Mouse (Mus musculus) brain, embryonic 18.5 days (tissue): Measurements from ENCODE around the gene Cidec.
A peak's percentile ranks its signal among the peaks of the same experiment; 100 is the strongest.

ENCODE experiments used
- DNase-seq: peaks from one replicate; pipeline ENCODE4 v3.0.0-alpha.2; 2012; ENCODE audit warnings: low read depth, low spot score

Gene Cidec

DNA sequence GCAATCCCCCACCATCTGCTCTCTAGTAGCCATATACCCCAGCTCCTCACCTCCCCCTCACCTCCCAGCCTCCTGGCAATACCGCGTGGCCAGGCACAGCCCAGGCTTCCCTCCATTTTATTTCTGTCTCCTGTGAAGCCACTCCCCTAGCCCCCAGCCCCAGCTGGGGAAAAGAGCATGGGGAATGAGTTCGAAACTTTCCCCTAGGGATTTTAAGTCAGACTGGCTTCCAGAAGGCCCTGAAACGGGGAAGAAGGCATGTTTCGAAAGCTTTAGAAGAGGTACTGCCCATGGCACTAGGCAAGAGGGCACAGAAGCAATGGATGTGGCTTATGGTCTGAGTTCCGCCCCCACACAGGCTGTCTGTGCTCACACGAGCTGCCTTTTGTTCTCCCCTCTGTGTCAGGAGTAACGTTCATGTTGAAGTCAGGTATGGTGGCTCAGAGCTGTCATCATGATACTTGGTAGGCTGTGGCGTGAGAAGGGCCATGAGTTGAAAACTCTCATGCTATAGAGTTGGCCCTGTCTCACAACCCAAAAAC is at the start of gene Cidec:
Gene Cidec (minus strand): TSS at position 97 of the 542 bp plus-strand sequence.
- no peak for DNase-seq

DNA sequence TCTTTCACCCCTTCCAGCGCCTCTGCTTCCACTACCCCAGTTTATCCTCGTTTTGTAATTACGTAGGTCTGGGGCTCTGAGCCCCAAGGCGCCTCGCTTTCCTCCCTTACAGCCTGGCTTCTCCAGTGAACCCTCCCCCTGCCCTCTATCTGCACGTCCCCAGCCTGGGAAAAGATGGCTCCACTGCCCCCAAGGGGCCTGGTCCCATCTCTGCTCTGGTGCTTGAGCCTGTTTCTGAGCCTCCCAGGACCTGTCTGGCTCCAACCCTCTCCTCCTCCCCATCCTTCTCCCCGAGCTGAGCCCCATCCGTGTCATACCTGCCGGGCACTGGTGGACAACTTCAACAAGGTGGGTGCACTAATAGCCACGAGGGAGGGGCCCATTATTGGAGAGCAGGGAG is 48.2 kb upstream of the Cidec start:
- DNase-seq: no peak

DNA sequence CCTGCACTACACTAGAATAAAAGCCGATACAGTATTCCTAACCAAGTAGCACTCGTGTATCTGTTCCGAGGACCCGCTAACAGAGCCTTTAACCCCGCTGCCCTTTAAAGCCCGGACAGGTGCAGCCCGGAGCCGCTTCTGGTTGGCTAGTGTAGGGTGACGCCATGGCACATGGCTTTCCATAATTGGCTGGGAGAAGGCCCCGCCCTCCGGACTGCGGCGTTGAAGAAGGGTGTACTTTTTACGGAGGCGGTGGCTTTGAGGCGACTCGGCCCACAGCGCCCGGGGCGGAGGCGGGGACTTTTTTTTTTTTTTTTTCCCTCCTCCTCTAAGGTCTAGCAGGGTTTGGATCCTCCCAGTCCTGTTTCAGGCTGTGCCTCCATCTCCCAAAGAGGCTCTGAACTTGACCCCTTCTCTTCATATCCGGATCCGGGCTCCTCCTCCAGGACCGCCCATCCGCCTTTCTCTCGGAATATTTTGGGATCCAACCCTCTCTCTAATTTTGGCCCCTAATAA is 47.6 kb upstream of the Cidec start, which contains the start of gene Creld1:
Gene Creld1 (plus strand): TSS at position 198 of the 516 bp plus-strand sequence.
- DNase-seq: peak; percentile 93

DNA sequence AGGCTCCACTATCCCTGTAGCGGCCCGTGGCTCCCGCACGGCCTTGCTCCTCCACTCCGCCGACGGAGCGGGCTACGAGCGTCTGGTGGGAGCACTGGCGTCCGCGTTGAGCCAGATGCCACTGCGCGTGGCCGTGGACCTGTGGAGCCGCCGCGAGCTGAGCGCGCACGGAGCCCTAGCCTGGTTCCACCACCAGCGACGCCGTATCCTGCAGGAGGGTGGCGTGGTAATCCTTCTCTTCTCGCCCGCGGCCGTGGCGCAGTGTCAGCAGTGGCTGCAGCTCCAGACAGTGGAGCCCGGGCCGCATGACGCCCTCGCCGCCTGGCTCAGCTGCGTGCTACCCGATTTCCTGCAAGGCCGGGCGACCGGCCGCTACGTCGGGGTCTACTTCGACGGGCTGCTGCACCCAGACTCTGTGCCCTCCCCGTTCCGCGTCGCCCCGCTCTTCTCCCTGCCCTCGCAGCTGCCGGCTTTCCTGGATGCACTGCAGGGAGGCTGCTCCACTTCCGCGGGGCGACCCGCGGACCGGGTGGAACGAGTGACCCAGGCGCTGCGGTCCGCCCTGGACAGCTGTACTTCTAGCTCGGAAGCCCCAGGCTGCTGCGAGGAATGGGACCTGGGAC is 47.0 kb upstream of the Cidec start:
- DNase-seq: no peak

DNA sequence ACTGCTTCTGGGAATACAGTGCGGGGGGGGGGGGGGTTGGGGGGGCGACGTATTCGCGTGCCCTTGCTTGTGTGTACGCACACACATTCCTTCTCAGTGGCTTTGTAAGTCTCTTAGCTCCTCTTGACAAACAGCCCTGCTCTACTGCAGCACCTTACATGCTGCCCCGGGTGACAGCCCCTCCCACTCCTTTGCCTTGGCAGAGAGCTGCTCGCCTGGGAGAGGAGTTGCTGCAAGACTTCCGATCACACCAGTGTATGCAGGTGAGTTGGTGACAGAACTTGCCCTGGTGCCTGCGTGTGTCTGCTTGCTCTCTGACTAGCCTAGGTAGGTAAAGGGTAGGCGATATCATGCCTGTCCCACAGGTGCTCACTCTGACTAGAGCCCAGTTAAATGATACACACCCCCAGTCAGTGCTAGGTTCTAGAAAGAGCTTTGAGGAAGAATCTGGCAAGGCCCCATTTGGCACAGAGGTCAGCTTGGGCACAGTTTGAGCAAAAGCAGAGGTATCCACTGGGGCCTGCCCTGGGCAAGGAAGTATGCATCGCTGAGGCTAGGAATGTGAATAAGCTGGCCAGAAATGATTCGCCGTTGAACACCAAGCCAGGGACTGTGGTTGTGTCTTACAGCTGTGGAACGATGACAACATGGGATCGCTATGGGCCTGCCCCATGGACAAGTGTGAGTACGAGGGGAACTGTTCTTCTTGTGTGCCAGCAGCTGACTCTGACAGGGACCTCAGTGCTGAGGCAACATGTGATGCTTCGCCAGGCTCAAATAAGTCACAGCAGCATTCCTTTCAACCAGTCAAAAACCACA is 45.2 kb upstream of the Cidec start:
- no peak for DNase-seq

DNA sequence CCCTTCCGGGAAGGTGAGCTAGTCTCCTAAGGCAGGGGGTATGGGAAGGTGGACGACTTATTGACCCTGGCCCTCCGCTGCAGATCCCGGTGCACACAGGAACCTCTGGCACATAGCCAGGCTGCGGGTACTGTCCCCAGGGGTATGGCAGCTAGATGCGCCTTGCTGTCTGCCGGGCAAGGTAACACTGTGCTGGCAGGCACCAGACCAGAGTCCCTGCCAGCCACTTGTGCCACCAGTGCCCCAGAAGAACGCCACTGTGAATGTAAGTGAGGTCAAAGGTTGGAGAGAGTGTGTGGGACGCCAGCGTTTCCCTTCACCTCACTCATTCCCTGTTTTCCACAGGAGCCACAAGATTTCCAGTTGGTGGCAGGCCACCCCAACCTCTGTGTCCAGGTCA is 43.3 kb upstream of the Cidec start:
- no peak for DNase-seq

DNA sequence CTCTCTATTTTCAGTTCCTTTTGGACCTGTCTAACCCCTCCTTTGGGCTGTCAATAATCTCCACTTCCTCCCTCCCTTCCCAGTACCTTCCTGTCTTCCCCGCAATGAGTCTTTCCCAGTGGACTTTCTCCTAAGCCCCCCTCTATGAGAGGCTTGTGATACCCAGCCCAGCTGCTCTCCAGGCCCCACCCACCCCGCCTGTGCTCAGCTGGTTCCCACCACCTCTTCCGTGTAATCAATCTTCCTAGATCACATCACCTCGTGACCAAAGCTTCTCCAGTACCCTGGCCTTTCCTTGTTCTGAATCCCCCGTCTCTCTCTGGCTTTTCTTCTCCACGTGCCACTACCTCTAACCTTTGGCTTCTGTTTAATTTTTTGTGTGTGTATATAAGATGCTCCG is 41.8 kb upstream of the Cidec start:
- no peak for DNase-seq

DNA sequence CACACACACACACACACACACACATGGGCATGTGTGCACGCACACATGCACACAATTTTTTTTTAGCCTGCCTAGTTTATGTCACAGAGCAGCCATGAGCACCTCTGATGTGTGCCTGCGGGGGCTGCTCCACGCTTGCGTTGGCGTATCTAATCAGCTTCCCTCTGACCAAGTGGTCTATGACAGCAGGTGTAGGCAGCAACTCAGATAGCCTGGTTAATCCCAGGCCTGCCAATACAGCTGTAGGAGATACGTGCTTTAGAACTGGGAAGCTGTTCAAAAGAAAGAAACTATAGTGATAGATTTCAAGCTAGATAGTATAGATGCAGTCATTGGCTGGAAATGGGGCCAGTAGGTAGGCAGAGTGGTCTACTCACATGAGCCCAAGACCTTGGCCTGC is 38.2 kb upstream of the Cidec start:
- DNase-seq: no peak

DNA sequence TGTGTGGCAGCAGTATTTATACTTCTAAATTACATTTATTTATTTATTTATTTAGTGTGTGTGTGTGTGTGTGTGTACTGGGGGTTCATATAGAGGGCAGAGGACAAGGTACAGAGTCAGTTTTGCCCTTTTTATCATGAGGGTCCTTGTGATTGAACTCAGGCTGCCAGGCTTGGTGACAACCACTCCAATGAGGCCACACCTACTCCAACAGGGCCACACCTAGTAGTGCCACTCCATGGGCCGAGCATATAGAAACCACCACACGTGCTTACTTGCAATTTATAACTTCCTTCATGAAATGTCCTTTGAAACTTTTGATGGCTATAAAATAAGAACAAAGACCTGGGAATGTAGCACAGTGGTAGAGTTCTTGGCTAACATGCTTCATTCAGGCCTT is 37.7 kb upstream of the Cidec start:
- DNase-seq: no peak

DNA sequence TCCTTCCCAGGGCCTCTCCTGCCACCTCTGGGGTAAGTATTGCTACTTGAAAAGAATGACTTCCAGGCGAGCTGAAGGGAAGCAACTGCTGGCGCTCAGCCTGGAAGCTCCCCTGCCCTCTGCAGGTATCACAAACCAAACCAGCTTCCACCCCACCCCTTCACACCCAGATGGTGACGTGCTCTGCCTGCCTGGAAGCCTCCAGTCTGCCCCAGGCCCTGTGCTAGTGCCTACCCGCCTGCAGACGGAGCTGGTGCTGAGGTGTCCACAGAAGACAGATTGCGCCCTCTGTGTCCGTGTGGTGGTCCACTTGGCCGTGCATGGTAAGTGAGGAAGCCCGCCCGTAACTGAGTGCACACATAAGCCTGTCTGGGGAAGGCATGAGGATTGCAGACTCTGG is 36.5 kb upstream of the Cidec start:
- no peak for DNase-seq

DNA sequence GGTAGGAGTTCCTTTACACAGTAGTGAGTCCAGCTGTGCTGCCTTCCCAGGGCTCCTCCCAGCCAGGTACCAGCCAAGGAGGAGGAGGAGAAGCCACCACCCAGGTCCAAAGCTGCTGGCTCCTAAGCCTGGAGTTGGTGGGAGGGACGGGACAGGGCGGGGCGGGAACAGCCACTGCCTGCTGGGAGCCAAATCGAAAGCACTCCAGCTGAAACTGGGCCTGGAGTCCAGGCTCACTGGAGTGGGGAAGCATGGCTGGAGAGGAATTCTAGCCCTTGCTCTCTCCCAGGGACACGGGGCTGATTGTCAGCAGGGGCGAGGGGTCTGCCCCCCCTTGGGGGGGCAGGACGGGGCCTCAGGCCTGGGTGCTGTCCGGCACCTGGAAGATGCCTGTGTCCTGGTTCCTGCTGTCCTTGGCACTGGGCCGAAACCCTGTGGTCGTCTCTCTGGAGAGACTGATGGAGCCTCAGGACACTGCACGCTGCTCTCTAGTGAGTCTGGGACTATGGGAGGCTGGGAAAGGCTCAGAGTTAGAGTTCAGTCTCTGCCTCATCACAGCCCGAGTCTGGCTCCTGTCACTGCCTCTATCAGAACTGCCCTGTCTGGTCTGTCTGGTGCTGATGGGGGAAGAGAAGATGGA is 35.9 kb upstream of the Cidec start, which contains the start of gene Il17rc:
Gene Il17rc (plus strand): TSS at position 131 of the 640 bp plus-strand sequence.
- DNase-seq: no peak

DNA sequence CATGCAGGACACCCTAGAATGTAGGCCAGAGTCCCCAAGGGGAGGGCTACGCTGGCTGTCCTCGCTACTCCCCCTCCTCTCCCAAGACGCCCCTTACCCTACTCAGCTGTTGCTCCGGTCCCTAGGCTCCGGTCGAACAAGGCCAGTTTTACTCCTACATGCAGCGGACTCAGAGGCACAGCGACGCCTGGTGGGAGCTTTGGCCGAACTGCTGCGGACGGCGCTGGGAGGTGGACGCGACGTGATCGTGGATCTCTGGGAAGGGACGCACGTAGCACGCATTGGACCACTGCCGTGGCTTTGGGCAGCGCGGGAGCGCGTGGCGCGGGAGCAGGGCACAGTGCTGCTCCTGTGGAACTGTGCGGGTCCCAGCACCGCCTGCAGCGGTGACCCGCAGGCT is 33.9 kb upstream of the Cidec start:
- no peak for DNase-seq

DNA sequence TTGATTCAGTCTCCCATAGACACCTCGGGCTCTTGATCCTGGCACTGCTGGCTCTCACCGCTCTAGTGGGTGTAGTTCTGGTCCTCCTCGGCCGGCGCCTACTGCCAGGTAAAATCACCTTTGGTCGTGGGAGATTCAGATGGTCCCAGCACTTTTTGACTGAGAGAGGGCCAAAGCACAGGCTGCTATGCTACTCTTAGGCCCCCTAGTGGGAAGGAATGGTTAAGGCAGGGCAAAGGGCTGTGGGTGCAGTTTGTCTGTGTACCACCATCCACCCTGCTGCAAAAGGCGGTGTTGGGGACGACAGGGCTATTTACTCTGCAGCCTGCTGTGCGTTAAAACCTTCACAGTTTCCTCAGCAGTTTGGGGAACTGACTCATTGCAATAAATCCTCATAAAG is 33.5 kb upstream of the Cidec start:
- DNase-seq: no peak

DNA sequence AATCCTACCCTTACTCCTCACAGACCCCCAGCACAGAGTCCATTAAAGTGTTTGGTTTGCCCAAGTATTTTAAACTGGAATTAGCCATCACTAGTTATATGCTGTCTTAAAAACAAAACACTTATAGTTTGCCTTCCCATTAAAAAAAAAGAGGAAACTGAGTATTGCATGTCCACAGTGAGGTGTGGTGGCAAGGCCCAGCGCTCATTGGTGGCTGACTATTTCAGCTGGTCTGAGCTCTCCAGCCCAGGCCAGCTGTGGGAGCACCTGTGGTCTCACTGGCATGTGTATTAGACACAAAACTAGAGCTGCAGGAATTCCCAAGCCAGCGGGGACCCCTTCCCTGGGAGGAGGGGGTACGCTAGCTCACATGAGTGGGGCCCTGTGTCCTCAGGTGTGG is 33.0 kb upstream of the Cidec start:
- DNase-seq: no peak

DNA sequence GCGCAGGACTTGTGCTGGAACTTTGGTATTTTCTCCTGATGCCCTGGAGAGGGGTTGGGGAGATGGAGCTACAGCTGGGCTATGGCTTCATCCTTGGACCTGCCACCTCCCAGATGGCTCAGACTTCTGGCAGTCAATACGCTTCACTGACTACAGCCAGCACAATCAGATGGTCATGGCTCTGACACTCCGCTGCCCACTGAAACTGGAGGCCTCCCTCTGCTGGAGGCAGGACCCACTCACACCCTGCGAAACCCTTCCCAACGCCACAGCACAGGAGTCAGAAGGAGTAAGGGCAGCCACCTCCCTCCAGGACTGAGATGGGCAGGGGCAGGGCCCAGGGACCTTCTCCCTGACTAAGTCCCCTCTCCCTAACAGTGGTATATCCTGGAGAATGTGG is 30.0 kb upstream of the Cidec start:
- DNase-seq: no peak

DNA sequence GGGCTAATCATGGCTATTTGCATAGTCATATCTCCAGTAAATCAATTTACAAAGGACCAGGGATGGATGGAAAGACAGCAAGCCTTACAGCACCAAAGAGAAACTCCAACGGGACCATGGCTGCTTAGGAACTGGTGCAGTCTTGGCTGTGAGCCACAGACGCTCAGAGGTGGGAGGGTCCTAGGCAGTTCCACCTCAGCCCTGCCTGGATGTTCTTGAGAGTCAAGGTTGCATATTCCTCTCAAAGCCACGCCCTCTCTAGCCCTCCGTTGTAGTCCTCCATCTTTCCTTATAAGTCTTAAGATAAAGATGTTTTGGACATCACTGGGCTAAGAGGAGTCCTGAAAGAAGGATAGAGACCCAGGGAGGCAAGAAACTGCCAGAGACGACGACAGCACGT is 28.5 kb upstream of the Cidec start:
- DNase-seq: no peak

DNA sequence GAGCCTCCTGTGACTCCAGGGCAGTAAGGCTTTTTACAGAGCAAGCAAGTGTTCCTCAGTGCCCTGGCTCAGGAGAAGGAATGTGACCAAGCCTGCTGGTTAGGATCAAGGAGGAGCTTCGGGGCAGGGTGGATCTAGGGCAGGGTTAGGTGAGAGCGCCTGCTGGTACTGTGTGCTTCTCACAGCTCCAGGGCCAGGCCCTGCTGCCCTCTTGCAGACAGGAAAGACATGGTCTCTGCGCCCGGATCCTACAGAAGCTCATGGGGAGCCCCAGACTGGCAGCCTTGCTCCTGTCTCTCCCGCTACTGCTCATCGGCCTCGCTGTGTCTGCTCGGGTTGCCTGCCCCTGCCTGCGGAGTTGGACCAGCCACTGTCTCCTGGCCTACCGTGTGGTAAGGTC is 23.1 kb upstream of the Cidec start:
- DNase-seq: no peak

DNA sequence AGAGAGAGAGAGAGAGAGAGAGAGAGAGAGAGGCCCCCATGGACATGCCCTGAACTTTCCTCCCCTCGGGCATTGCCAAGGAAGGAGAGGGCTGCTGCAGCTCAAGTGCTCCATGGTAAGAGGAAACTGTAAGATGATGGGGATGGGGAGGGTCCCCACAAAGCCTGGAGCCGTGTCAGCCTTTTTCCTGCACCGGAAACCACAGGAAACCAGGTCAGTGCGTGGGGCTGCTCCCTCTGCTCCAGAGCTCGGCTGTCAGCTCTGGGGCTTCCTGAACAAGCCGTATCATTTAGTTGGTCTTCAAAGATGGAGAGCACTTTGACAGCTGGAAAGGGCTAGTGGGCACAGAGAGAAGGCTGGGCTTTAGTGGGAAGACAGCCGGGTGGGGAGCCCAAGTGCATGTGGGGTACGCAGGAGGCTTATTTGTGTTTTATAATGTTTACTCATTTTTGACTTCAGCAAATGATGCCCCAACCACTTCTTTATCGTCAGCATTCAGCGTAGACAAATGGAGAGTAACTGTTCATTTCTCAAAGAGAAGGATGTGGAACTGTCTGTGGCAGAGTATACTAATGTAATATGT is 22.5 kb upstream of the Cidec start, which contains the start of gene Il17re:
Gene Il17re (plus strand): TSS at position 533 of the 583 bp plus-strand sequence.
- no peak for DNase-seq

DNA sequence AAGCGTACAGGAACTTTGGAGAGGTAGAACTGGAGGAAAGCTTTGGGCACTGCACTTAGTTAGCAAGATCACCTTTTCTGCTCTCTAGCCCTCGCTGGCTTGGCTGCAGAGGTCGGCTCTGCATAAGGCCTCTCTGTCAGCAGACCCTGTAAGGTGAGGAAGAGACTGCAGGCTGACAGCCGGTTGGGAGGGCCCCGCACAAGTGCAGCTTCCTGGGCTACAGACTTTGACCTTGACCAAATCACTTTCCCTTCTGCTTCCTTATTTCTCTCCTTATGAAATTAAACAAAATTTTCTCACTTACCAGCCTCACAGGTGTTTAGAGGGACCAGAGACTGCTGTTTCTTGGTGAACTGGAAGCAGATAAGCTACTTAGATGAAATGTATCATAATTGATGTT is 19.4 kb upstream of the Cidec start:
- no peak for DNase-seq

DNA sequence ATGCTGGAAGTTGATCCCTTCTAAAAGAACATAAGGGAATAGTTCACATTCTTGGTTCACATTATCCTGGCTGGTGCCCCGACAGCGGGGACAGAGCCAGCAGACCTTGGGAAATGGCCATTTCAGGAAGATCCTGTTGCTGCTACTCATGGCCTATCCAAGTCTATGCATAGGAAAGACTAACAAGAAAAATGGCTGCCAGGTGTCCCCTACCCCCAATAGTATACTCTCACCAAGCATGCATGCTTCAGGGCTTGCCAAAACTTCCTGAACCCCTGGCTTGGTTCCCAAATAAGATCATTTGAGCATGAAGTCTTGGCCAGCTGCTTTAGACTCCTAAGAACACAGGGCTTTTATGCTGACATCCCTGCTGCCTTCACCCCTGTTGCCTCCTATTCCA is 16.3 kb upstream of the Cidec start:
- no peak for DNase-seq

DNA sequence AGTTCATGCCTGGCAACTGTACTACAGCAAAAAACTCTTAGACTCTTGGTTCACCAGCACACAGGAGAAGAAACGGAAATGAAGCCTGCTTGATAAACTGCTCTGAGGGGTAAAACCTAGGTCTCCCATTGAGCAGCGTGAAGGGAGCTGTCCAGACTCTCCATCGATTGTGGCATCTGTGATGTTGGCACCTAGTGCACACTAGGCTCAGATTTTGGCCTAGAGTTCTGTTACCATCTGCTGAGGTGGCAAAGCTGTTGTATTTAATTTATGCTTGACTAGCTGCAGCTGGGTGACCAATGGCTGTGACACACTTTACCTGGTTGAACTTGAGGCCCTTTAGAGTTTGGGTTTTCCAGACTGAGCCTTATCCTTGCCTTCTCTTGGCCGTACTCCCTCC is 12.1 kb upstream of the Cidec start:
- no peak for DNase-seq
